Mouse (Mus musculus) CH12.LX (cell line): ENCODE data around the gene Wtap. TPM values are rescaled to one million over a fixed set of nuclear protein-coding genes. Genes with fewer than 3 reads are reported as not detected.
A peak's percentile ranks its signal among the peaks of the same experiment; 100 is the strongest.
"Not testable (repeated sequence)": the region's sequence is repeated elsewhere in the genome, so short reads cannot be mapped to it uniquely, and the experiment has no call there.

Experiments
- DNase-seq: peaks from one replicate; pipeline ENCODE4 v3.0.0-alpha.2; 2013; ENCODE audit errors: extremely low read depth
- H3K27ac ChIP-seq: 2 replicates; pipeline ENCODE4 v1.5.1; 2012; ENCODE audit warnings: low read depth, mild to moderate bottlenecking, control low read depth, moderate library complexity; ENCODE audit not compliant: insufficient read depth
- H3K27me3 ChIP-seq: replicated peaks from 2 replicates; pipeline ENCODE3; 2012; ENCODE audit warnings: inconsistent platforms
- H3K36me3 ChIP-seq, 2 experiments: replicated peaks in 1 of 2; 2 replicates each; pipeline versions ENCODE3 to v1.6.1; 2012; ENCODE audit warnings: inconsistent platforms in 1 of 2, low read length in 1 of 2, mild to moderate bottlenecking in 1 of 2, mixed read lengths in 1 of 2, moderate library complexity in 1 of 2; ENCODE audit not compliant: control insufficient read depth in 1 of 2, insufficient read depth in 1 of 2
- H3K4me1 ChIP-seq, 2 experiments: 2 replicates each; pipeline ENCODE4 v1.6.1; 2012; ENCODE audit warnings: inconsistent platforms in 1 of 2, moderate library complexity in 1 of 2; ENCODE audit not compliant: insufficient read depth in 2 of 2, control insufficient read depth in 1 of 2
- H3K4me2 ChIP-seq: 2 replicates; pipeline ENCODE4 v1.6.1; 2012; ENCODE audit warnings: low read depth, mild to moderate bottlenecking, control low read depth; ENCODE audit not compliant: poor library complexity, insufficient read depth, severe bottlenecking
- H3K4me3 ChIP-seq, 3 experiments: fragments of 150-350 bp in 1 of 3; sonication (generic) in 1 of 3; replicated peaks in 1 of 3; 2 replicates each; pipeline versions ENCODE3 to v1.5.1; 2011 to 2012; ENCODE audit warnings: low read depth in 2 of 3, low read length in 2 of 3, mild to moderate bottlenecking in 2 of 3, moderate library complexity in 2 of 3, control low read depth in 1 of 3, improper control_type of control experiment in 1 of 3, inconsistent platforms in 1 of 3, mixed read lengths in 1 of 3; ENCODE audit not compliant: poor library complexity in 1 of 3
- H3K79me2 ChIP-seq: replicated peaks from 2 replicates; pipeline ENCODE4 v1.6.1; 2012; ENCODE audit warnings: mild to moderate bottlenecking, moderate library complexity; ENCODE audit not compliant: control insufficient read depth, poor library complexity, insufficient read depth, severe bottlenecking; ENCODE audit errors: extremely low read depth
- H3K9ac ChIP-seq: 2 replicates; pipeline ENCODE4 v1.6.1; 2012; ENCODE audit warnings: low read depth, mild to moderate bottlenecking, control low read depth, moderate library complexity; ENCODE audit not compliant: insufficient read depth
- H3K9me3 ChIP-seq: replicated peaks from 2 replicates; pipeline ENCODE3; 2012; ENCODE audit warnings: low read length, inconsistent platforms, mixed read lengths
- CHD2 ChIP-seq: IDR thresholded peaks from 2 replicates; pipeline ENCODE4 v1.6.1; 2011; ENCODE audit warnings: low read length, improper control_type of control experiment
- E2F4 ChIP-seq: IDR thresholded peaks from 2 replicates; pipeline ENCODE4 v1.6.1; 2011; ENCODE audit warnings: low read depth, low read length, improper control_type of control experiment; ENCODE audit not compliant: insufficient replicate concordance
- MEF2A ChIP-seq: IDR thresholded peaks from 2 replicates; pipeline ENCODE4 v1.6.1; 2014; ENCODE audit warnings: low read depth, mild to moderate bottlenecking, inconsistent platforms, low read length, improper control_type of control experiment, borderline replicate concordance
- TCF12 ChIP-seq: IDR thresholded peaks from 2 replicates; pipeline ENCODE4 v1.6.1; 2014; ENCODE audit warnings: low read depth, mild to moderate bottlenecking, inconsistent platforms, low read length, improper control_type of control experiment
- ZKSCAN1 ChIP-seq: IDR thresholded peaks from 2 replicates; pipeline ENCODE4 v1.6.1; 2012; ENCODE audit warnings: low read depth, inconsistent platforms, low read length, improper control_type of control experiment, borderline replicate concordance
- dilution Hi-C: fragments of 300-500 bp; cut with MboI; formaldehyde crosslinking; loops from 2 replicates; pipeline ENCODE4 v1.14.3; 2020; ENCODE audit warnings: low sequenced_read_pairs; ENCODE audit not compliant: extremely low pct_unique_long_range_greater_than_20kb, extremely low pct_ligation_motif_present
- in situ Hi-C: fragments of 300-500 bp; cut with MboI; formaldehyde crosslinking; loops from 3 replicates; pipeline ENCODE4 v1.14.3; 2019; ENCODE audit warnings: low sequenced_read_pairs, low pct_ligation_motif_present, low pct_unique_long_range_greater_than_20kb, mixed read lengths
- polyA plus RNA-seq: library from polyadenylated mRNA; unstranded; fragments of >175 nt; gene quantifications from 2 replicates; pipeline ENCODE4 v1.2.1, GENCODE M21; 2012; ENCODE audit warnings: low read depth; ENCODE audit not compliant: insufficient read length
- total RNA-seq, 2 experiments: library from RNA; depleted of rRNA; stranded (reverse); fragments of 300-350 nt in 1 of 2; fragments of >200 nt in 1 of 2; gene quantifications; 2 replicates each; pipeline ENCODE4 v1.2.3; 2012 to 2014

Wtap gene
- total and polyA plus RNA-seq, 3 experiments, result 54.1 to 129 (median 88.9) TPM

DNA sequence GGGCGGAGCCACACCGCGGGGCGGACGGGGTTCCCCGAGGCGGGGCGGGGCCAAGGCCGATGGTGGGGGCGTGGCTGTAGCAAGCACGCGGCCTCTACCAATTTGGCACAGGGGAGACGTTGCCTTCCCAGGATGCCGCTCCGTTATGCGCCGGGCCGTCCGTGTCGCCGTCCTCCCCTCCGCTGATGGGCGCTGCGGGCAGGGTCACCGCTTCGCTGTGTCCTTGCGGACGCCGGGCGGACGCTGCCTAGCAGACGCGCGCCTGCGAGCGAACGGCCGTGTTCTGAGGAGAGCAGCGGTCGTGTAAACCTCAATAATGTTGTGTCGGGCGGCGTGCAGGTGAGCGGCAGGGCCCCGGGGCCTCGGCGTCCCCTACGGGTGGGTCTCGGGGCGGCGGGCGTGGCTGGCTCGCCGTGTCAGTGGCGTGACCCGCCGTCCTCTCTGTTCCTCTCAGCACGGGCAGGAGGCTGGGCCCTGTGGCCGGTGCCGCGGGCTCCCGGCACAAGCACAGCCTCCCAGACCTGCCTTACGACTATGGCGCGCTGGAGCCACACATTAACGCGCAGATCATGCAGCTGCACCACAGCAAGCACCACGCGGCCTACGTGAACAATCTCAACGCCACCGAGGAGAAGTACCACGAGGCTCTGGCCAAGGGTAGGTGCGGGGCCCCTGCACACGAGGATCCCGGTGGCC, 13.9 kb upstream of the Wtap start (continued):
- TF ChIP-seq MEF2A, result peak; percentile 36; the same call in 1 of the 2 replicates
- TF ChIP-seq CHD2, result no peak
- no peak for TF ChIP-seq ZKSCAN1
- peak; percentile 81 for TF ChIP-seq TCF12
- TF ChIP-seq, all 38 proteins: peak for 16

DNA sequence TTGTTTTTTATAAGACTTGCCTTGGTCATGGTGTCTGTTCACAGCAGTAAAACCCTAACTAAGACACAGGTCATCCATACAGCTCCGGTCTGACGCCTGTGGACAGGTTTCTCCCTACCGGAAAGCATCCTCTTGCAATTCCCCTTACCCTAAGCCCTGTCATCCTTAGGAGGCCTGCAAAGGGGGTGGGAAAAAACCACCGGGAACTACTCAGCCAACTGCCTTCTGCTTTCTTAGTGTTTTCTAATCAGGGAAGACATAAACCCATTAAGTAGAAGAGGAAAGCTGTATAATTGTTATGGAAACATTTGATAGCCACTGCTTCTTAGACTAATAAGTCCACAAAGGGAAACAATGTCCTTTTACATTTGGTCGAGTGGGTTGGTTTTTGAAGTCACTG, 13.0 kb upstream of the Wtap start:
- Histone ChIP-seq H3K4me2 (no peak overlapping the region), H3K79me2 (no peaks in the 10 kb centered on the region; the same call in 1 of the 2 replicates), H3K9me3 (no peaks in the 10 kb centered on the region), H3K27ac (no peak overlapping the region), H3K4me3 (no peak overlapping the region), H3K9ac (no peak overlapping the region), H3K4me1 (peaks cover 0 to 10% of the 10 kb centered on the region in 2 experiments; a peak in 2 of 4 replicates), H3K27me3 (no peaks in the 10 kb centered on the region), H3K36me3 (peaks cover 3 to 10% of the 10 kb centered on the region in 2 experiments)
- in situ Hi-C loops, result loop anchor here (10.0 kb wide), 1 partner anchor 122 kb away; no protein-coding TSS in a partner anchor
- TF ChIP-seq MEF2A (no peak), E2F4 (no peak), TCF12 (no peak)
- no peak for DNase-seq
- dilution Hi-C loops, result no loop called here

DNA sequence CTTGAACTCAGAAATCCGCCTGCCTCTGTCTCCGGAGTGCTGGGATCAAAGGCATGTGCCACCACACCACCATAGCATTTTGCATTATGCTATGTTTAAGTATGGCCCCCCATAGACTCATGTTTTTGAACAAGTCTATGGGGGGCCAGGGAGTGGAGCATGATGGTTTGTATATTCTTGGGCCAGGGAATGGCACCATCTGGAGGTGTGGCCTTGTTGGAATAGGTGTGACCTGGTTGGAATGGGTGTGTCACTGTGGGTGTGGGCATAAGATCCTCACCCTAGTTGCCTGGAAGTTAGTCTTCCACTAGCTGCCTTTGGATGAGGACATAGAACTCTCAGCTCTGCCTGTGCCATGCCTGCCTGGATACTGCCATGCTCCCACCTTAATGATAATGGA, 12.6 kb upstream of the Wtap start, which contains the start of gene Sod2:
TSS of gene Sod2 (plus strand) at position 301 of the 400 bp plus-strand sequence.
- H3K27ac ChIP-seq, H3K79me2 ChIP-seq, dilution Hi-C loops, H3K36me3 ChIP-seq, H3K9me3 ChIP-seq, H3K27me3 ChIP-seq, H3K9ac ChIP-seq, DNase-seq, H3K4me1 ChIP-seq: not testable (repeated sequence)
- Histone ChIP-seq H3K4me3 (peak within 1 kb of the TSS; percentile 76 to 95 (median 93)), H3K4me2 (0 out of 2 replicates have a peak within 1 kb of the TSS, but pooled peaks have one; percentile 25)
- in situ Hi-C loops, result loop anchor here (10.0 kb wide), 1 partner anchor 122 kb away; no protein-coding TSS in a partner anchor

DNA sequence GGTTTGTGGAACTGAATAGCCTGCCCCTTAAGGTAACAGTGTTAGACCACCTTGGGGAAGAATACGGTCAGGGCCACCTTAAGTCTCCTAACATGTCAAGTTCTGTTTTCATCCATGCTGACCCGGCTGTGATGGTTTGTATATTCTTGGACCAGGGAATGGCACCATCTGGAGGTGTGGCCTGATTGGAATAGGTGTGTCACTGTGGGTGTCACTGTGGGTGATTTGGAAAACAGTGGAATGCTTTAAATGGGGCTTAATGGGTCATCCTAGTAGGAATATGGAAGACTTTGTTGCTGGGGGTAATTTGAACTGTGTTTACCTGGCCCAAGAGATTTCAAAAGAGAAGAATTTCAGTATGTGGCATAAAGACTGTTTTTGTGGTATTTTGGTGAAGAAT, 10.5 kb upstream of the Wtap start:
- DNase-seq, dilution Hi-C loops, H3K79me2 ChIP-seq, H3K4me3 ChIP-seq, H3K9me3 ChIP-seq, H3K27me3 ChIP-seq, H3K27ac ChIP-seq, H3K36me3 ChIP-seq, H3K9ac ChIP-seq, H3K4me1 ChIP-seq, H3K4me2 ChIP-seq: not testable (repeated sequence)
- in situ Hi-C loops, result loop anchor here (10.0 kb wide), 1 partner anchor 120 kb away; no protein-coding TSS in a partner anchor
